Mouse (Mus musculus) CH12.LX (cell line): ENCODE measurements around the gene Plscr4. TPM values are rescaled to one million over a fixed set of nuclear protein-coding genes. Genes with fewer than 3 reads are reported as not detected.

Experiments used
- DNase-seq: peaks from one replicate; pipeline ENCODE4 v3.0.0-alpha.2; 2013; ENCODE audit errors: extremely low read depth
- H3K27ac ChIP-seq: 2 replicates; pipeline ENCODE4 v1.5.1; 2012; ENCODE audit warnings: low read depth, mild to moderate bottlenecking, control low read depth, moderate library complexity; ENCODE audit not compliant: insufficient read depth
- H3K27me3 ChIP-seq: replicated peaks from 2 replicates; pipeline ENCODE3; 2012; ENCODE audit warnings: inconsistent platforms
- H3K36me3 ChIP-seq, 2 experiments: replicated peaks in 1 of 2; 2 replicates each; pipeline versions ENCODE3 to v1.6.1; 2012; ENCODE audit warnings: inconsistent platforms in 1 of 2, low read length in 1 of 2, mild to moderate bottlenecking in 1 of 2, mixed read lengths in 1 of 2, moderate library complexity in 1 of 2; ENCODE audit not compliant: control insufficient read depth in 1 of 2, insufficient read depth in 1 of 2
- H3K4me1 ChIP-seq, 2 experiments: 2 replicates each; pipeline ENCODE4 v1.6.1; 2012; ENCODE audit warnings: inconsistent platforms in 1 of 2, moderate library complexity in 1 of 2; ENCODE audit not compliant: insufficient read depth in 2 of 2, control insufficient read depth in 1 of 2
- H3K4me2 ChIP-seq: 2 replicates; pipeline ENCODE4 v1.6.1; 2012; ENCODE audit warnings: low read depth, mild to moderate bottlenecking, control low read depth; ENCODE audit not compliant: poor library complexity, insufficient read depth, severe bottlenecking
- H3K4me3 ChIP-seq, 3 experiments: fragments of 150-350 bp in 1 of 3; sonication (generic) in 1 of 3; replicated peaks in 1 of 3; 2 replicates each; pipeline versions ENCODE3 to v1.5.1; 2011 to 2012; ENCODE audit warnings: low read depth in 2 of 3, low read length in 2 of 3, mild to moderate bottlenecking in 2 of 3, moderate library complexity in 2 of 3, control low read depth in 1 of 3, improper control_type of control experiment in 1 of 3, inconsistent platforms in 1 of 3, mixed read lengths in 1 of 3; ENCODE audit not compliant: poor library complexity in 1 of 3
- H3K79me2 ChIP-seq: replicated peaks from 2 replicates; pipeline ENCODE4 v1.6.1; 2012; ENCODE audit warnings: mild to moderate bottlenecking, moderate library complexity; ENCODE audit not compliant: control insufficient read depth, poor library complexity, insufficient read depth, severe bottlenecking; ENCODE audit errors: extremely low read depth
- H3K9ac ChIP-seq: 2 replicates; pipeline ENCODE4 v1.6.1; 2012; ENCODE audit warnings: low read depth, mild to moderate bottlenecking, control low read depth, moderate library complexity; ENCODE audit not compliant: insufficient read depth
- H3K9me3 ChIP-seq: replicated peaks from 2 replicates; pipeline ENCODE3; 2012; ENCODE audit warnings: low read length, inconsistent platforms, mixed read lengths
- CHD1 ChIP-seq: IDR thresholded peaks from 2 replicates; pipeline ENCODE4 v1.6.1; 2012; ENCODE audit warnings: low read depth, low read length, improper control_type of control experiment, inconsistent platforms
- CHD2 ChIP-seq: IDR thresholded peaks from 2 replicates; pipeline ENCODE4 v1.6.1; 2011; ENCODE audit warnings: low read length, improper control_type of control experiment
- E2F4 ChIP-seq: IDR thresholded peaks from 2 replicates; pipeline ENCODE4 v1.6.1; 2011; ENCODE audit warnings: low read depth, low read length, improper control_type of control experiment; ENCODE audit not compliant: insufficient replicate concordance
- ETS1 ChIP-seq: conservative IDR thresholded peaks from 2 replicates; pipeline ENCODE4 v1.6.1; 2012; ENCODE audit warnings: low read depth, mild to moderate bottlenecking, inconsistent platforms, low read length, improper control_type of control experiment, moderate library complexity
- HCFC1 ChIP-seq: IDR thresholded peaks from 2 replicates; pipeline ENCODE4 v1.6.1; 2012; ENCODE audit warnings: low read depth, mild to moderate bottlenecking, inconsistent platforms, low read length, improper control_type of control experiment
- JUN ChIP-seq: IDR thresholded peaks from 2 replicates; pipeline ENCODE4 v1.6.1; 2011; ENCODE audit warnings: low read depth, mild to moderate bottlenecking, low read length, improper control_type of control experiment, moderate library complexity; ENCODE audit not compliant: insufficient read depth
- MAZ ChIP-seq: IDR thresholded peaks from 2 replicates; pipeline ENCODE4 v1.6.1; 2012; ENCODE audit warnings: low read depth, mild to moderate bottlenecking, inconsistent platforms, low read length, improper control_type of control experiment, moderate library complexity
- MXI1 ChIP-seq: IDR thresholded peaks from 2 replicates; pipeline ENCODE4 v1.6.1; 2011; ENCODE audit warnings: mild to moderate bottlenecking, low read depth, low read length, improper control_type of control experiment
- POLR2AphosphoS2 ChIP-seq: IDR thresholded peaks from 2 replicates; pipeline ENCODE4 v1.6.1; 2011; ENCODE audit warnings: low read depth, low read length, improper control_type of control experiment
- RAD21 ChIP-seq: IDR thresholded peaks from 2 replicates; pipeline ENCODE4 v1.6.1; 2011; ENCODE audit warnings: low read depth, mild to moderate bottlenecking, low read length, improper control_type of control experiment, moderate library complexity
- RCOR1 ChIP-seq: conservative IDR thresholded peaks from 2 replicates; pipeline ENCODE4 v1.6.1; 2012; ENCODE audit warnings: low read depth, mild to moderate bottlenecking, inconsistent platforms, low read length, improper control_type of control experiment
- SIN3A ChIP-seq: IDR thresholded peaks from 2 replicates; pipeline ENCODE4 v1.6.1; 2012; ENCODE audit warnings: low read length, improper control_type of control experiment, inconsistent platforms
- SMC3 ChIP-seq: IDR thresholded peaks from 2 replicates; pipeline ENCODE4 v1.6.1; 2011; ENCODE audit warnings: low read depth, low read length, improper control_type of control experiment
- USF1 ChIP-seq: IDR thresholded peaks from 2 replicates; pipeline ENCODE4 v1.6.1; 2014; ENCODE audit warnings: low read depth, mild to moderate bottlenecking, inconsistent platforms, low read length, improper control_type of control experiment
- USF2 ChIP-seq: conservative IDR thresholded peaks from 2 replicates; pipeline ENCODE4 v1.6.1; 2011; ENCODE audit warnings: low read depth, low read length, improper control_type of control experiment
- ZMIZ1 ChIP-seq: IDR thresholded peaks from 2 replicates; pipeline ENCODE4 v1.6.1; 2012; ENCODE audit warnings: low read depth, mild to moderate bottlenecking, inconsistent platforms, low read length, improper control_type of control experiment
- ZNF384 ChIP-seq: IDR thresholded peaks from 2 replicates; pipeline ENCODE4 v1.6.1; 2012; ENCODE audit warnings: low read depth, low read length, improper control_type of control experiment, inconsistent platforms
- dilution Hi-C: fragments of 300-500 bp; cut with MboI; formaldehyde crosslinking; loops from 2 replicates; pipeline ENCODE4 v1.14.3; 2020; ENCODE audit warnings: low sequenced_read_pairs; ENCODE audit not compliant: extremely low pct_unique_long_range_greater_than_20kb, extremely low pct_ligation_motif_present
- in situ Hi-C: fragments of 300-500 bp; cut with MboI; formaldehyde crosslinking; loops from 3 replicates; pipeline ENCODE4 v1.14.3; 2019; ENCODE audit warnings: low sequenced_read_pairs, low pct_ligation_motif_present, low pct_unique_long_range_greater_than_20kb, mixed read lengths
- polyA plus RNA-seq: library from polyadenylated mRNA; unstranded; fragments of >175 nt; gene quantifications from 2 replicates; pipeline ENCODE4 v1.2.1, GENCODE M21; 2012; ENCODE audit warnings: low read depth; ENCODE audit not compliant: insufficient read length
- total RNA-seq, 2 experiments: library from RNA; depleted of rRNA; stranded (reverse); fragments of 300-350 nt in 1 of 2; fragments of >200 nt in 1 of 2; gene quantifications; 2 replicates each; pipeline ENCODE4 v1.2.3; 2012 to 2014

Plscr4 gene
- total and polyA plus RNA-seq, 3 experiments: 0.10 TPM; not detected in 2

GRCm38 (mm10) chr9:92499710-92500410, 42.7 kb downstream of the Plscr4 start (continued):
- TF ChIP-seq ETS1: no peak
- no peak for TF ChIP-seq SIN3A
- TF ChIP-seq POLR2AphosphoS2: no peak

- in situ Hi-C loops: no loop called here
- no peak for DNase-seq
- no peaks in the 10 kb centered on the region for H3K27me3 ChIP-seq
- TF ChIP-seq USF1: no peak
- no peak for TF ChIP-seq ETS1
- TF ChIP-seq ZMIZ1: no peak
- TF ChIP-seq JUN: no peak
- no peak for TF ChIP-seq RCOR1
- TF ChIP-seq CHD2: no peak
- TF ChIP-seq RAD21: no peak
- TF ChIP-seq USF2: no peak
- no peak for TF ChIP-seq CHD1
- no peak for TF ChIP-seq MAZ
- no peak for TF ChIP-seq E2F4
- TF ChIP-seq SMC3: no peak
- no peak for TF ChIP-seq MXI1
- no peak for TF ChIP-seq ZNF384
- H3K9me3 ChIP-seq: no peaks in the 10 kb centered on the region
- H3K27ac ChIP-seq: no peak overlapping the region
- H3K4me1 ChIP-seq: peaks cover 0 to 5% of the 10 kb centered on the region in 2 experiments; a peak in 1 of 4 replicates
- dilution Hi-C loops: no loop called here
- no peak overlapping the region for H3K4me2 ChIP-seq
- no peak overlapping the region for H3K4me3 ChIP-seq
- H3K36me3 ChIP-seq: no peaks in the 10 kb centered on the region
- no peak overlapping the region for H3K9ac ChIP-seq
- no peaks in the 10 kb centered on the region for H3K79me2 ChIP-seq
These were observed 47.1 kb downstream of the Plscr4 start for GRCm38 (mm10) chr9:92504256-92504655.

- no peaks in the 10 kb centered on the region for H3K36me3 ChIP-seq
- no peak for DNase-seq
- no peak overlapping the region for H3K27ac ChIP-seq
- H3K4me1 ChIP-seq: peaks cover 0 to 5% of the 10 kb centered on the region in 2 experiments; a peak in 1 of 4 replicates
- H3K9me3 ChIP-seq: no peaks in the 10 kb centered on the region
- no peak overlapping the region for H3K9ac ChIP-seq
- H3K4me3 ChIP-seq: no peak overlapping the region
- H3K27me3 ChIP-seq: no peaks in the 10 kb centered on the region
- in situ Hi-C loops (no loop called here), dilution Hi-C loops (no loop called here)
- no peak overlapping the region for H3K4me2 ChIP-seq
- no peaks in the 10 kb centered on the region for H3K79me2 ChIP-seq
- TF ChIP-seq ZNF384 (no peak), HCFC1 (no peak)
These were observed 47.7 kb downstream of the Plscr4 start for GRCm38 (mm10) chr9:92504889-92505288.
